Comparison of ENCODE assay signal across 9 mouse cellular contexts in the genomic region with DNA sequence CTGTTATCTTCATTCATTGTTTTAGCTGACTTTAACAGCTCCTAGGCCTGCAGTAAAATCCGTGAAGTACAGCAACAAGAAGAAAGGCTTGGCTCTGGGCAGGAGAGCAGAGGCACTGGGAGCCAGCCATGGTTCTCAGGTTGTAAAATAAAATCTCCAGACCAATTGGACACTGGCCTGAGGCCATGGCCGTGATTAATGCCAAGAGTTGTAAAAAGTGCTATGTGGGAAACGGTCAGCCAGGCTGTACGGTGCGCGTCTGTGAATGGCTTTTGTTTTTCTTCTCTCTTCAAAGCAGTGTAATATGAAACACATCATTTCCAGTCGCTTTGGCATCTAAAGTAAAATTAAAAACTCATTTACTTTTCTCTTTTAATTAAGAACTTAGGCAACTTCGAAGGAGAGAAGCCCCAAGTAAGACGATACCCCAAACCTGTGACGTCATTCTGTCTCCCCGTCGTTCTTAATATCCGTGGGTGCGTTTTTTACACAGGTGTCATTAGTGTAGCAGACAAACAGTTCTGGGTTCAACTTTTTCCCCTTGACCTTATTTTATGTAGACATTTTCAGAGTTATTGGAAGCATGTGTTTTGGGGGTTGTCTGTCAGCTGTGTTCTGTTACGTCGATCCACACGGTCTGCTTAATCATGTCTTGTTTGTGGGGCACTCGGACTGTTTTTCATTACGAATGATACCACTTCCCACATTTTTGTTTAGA. TPM values are rescaled to one million over a fixed set of nuclear protein-coding genes. Genes with fewer than 3 reads are reported as not detected.
A peak's percentile ranks its signal among the peaks of the same experiment; 100 is the strongest.
DNase-seq lines count a peak whose midpoint lies in the region; ATAC-seq and TF ChIP-seq lines count a peak whose summit lies in the region.
"Had no signal": no experiment of that assay in that cellular context is flagged by ENCODE, and none has a peak within 500 bp of the region (broad histone marks: within the 10 kb centered on the region; RNA-seq: fewer than 3 reads in every experiment).

No protein-coding gene starts in this region.

- peak; percentile 35; the same call in 1 of the 2 replicates for ATAC-seq in neural tube, embryonic 12.5 days (ENCODE audit: low FRiP score, low read depth)

- no peaks in the 10 kb centered on the region for H3K36me3 ChIP-seq in kidney, adult 2 months (ENCODE audit: control insufficient read depth, insufficient read depth, low read length)
- no peaks in the 10 kb centered on the region for H3K36me3 ChIP-seq in neural tube, embryonic 12.5 days

- peak overlapping the region; percentile 30 for H3K4me2 ChIP-seq in neural tube, embryonic 12.5 days (replicated peaks)

- no peak overlapping the region for H3K9ac ChIP-seq in neural tube, embryonic 12.5 days

- H3K9me3 ChIP-seq in neural tube, embryonic 12.5 days: no peaks in the 10 kb centered on the region

- no peak for TF ChIP-seq CTCF in kidney, adult 2 months (conservative IDR thresholded peaks at IDR 0.05; ENCODE audit: insufficient read depth, insufficient read length, low read depth, low read length)

- intact Hi-C loops in left cerebral cortex, postnatal 4 days (cut with DNase I): no loop called here

- no peaks in the 10 kb centered on the region for H3K27me3 ChIP-seq in kidney, adult 2 months (replicated peaks; ENCODE audit: control insufficient read depth, insufficient read depth, low read length)
- no peaks in the 10 kb centered on the region for H3K27me3 ChIP-seq in neural tube, embryonic 12.5 days (replicated peaks)

- peak; percentile 35 for DNase-seq in left cerebral cortex, postnatal 4 days
- no peak for DNase-seq in left cerebral cortex, adult 11 months (ENCODE audit: low spot score)
- DNase-seq in cerebellum, postnatal 14 days: peak; percentile 79 to 91
- DNase-seq in gastrocnemius, postnatal 4 days (ENCODE audit: low spot score in 2 of 2): peak; percentile 69 to 80
- peak; percentile 92 for DNase-seq in kidney, adult 2 months
- no peak for DNase-seq in spleen, adult 12 weeks (ENCODE audit: low spot score)
- no peak for DNase-seq in B cell, adult 2 months

- no peak overlapping the region for H3K4me3 ChIP-seq in kidney, adult 2 months (ENCODE audit: insufficient read depth, low read depth, low read length)
- no peak overlapping the region for H3K4me3 ChIP-seq in neural tube, embryonic 12.5 days
- H3K4me3 ChIP-seq: erythroblast, embryonic 14.5 days had no signal

- H3K4me1 ChIP-seq in kidney, adult 2 months (ENCODE audit: control insufficient read depth, insufficient read depth, low read length): peaks cover 22% of the 10 kb centered on the region; the same call in 1 of the 2 replicates
- peaks cover 13% of the 10 kb centered on the region for H3K4me1 ChIP-seq in neural tube, embryonic 12.5 days

- H3K27ac ChIP-seq in kidney, adult 2 months (ENCODE audit: insufficient read depth, low read depth, low read length): peak overlapping the region; percentile 7; the same call in 1 of the 2 replicates
- no peak overlapping the region for H3K27ac ChIP-seq in neural tube, embryonic 12.5 days

- WGBS in kidney, adult 2 months: 33% methylated on average over 19 of the region's 19 CpGs
- WGBS in neural tube, embryonic 12.5 days: 43% methylated on average over 19 of the region's 19 CpGs

- TF ChIP-seq POLR2A in kidney, adult 2 months (IDR thresholded peaks at IDR 0.05; ENCODE audit: low read depth, low read length): no peak

RNA-seq across cellular contexts. Expression of gene Tanc1, which starts 11.6 kb away (rescaled TPM):
- 10 to 100 TPM in 1 of 2 experiments, 1 to 10 TPM in 1; 9.4 to 10.8 TPM for total RNA-seq in left cerebral cortex, postnatal 4 days (2021)
- 10 to 100 TPM; 19.0 to 20.9 TPM for total RNA-seq in gastrocnemius, postnatal 4 days (2021)
- 24.0 and 29.5 TPM in 2 replicates for polyA plus RNA-seq in kidney, adult 2 months (2012; rRNA removed)
- 15.9 and 16.1 TPM in 2 replicates for polyA plus RNA-seq in neural tube, embryonic 12.5 days (2016; fragmentation: Nextera tagmentation; extraction: Ambion mirVana)

Comparison
In these comparisons a context has a peak if more than half of its experiments do, and no peak if none do; other contexts are left out.
1. DNase-seq: peak in left cerebral cortex, postnatal 4 days (single experiment), cerebellum, postnatal 14 days (2 of 2), gastrocnemius, postnatal 4 days (2 of 2) and kidney, adult 2 months (single experiment); none in left cerebral cortex, adult 11 months (single experiment), spleen, adult 12 weeks (single experiment) and B cell, adult 2 months (0 of 2).